Mouse (Mus musculus) cerebellum, adult 11-12 months (tissue): ENCODE data around the gene Lage3.
A peak's percentile ranks its signal among the peaks of the same experiment; 100 is the strongest.
"Not testable (repeated sequence)": the region's sequence is repeated elsewhere in the genome, so short reads cannot be mapped to it uniquely, and the experiment has no call there.

ENCODE experiments used
- DNase-seq: peaks from one replicate; pipeline ENCODE4 v3.0.0; 2022

The Lage3 gene

DNA sequence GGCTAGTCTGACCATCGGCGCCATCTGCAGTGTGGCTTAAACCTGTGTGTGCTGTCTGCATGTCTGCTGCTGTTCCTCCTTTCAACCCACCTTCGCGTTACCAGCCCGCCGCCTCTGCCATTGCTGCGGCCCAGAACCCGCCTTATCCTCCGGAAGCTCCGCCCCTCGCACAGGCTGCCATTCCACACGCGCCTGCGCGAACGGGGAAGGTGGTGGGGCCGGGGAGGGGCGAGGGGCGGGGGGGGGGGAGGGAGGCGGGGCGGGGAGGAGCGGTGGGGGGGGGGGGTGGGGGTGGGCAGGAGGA, at the start of gene Lage3:
TSS of gene Lage3 (minus strand) at position 152 of the 304 bp plus-strand sequence.
- peak; percentile 83 for DNase-seq

GRCm38 (mm10) chrX:74400136-74400535, 46.7 kb upstream of the Lage3 start:
- no peak for DNase-seq

GRCm38 (mm10) chrX:74392535-74393443, 39.4 kb upstream of the Lage3 start, which contains the start of the genes Fam3a and Ikbkg:
Gene Fam3a, minus strand, starts transcription at chrX:74393272.
Gene Ikbkg, plus strand, starts transcription at chrX:74393290.
- peak; percentile 87 for DNase-seq

DNA sequence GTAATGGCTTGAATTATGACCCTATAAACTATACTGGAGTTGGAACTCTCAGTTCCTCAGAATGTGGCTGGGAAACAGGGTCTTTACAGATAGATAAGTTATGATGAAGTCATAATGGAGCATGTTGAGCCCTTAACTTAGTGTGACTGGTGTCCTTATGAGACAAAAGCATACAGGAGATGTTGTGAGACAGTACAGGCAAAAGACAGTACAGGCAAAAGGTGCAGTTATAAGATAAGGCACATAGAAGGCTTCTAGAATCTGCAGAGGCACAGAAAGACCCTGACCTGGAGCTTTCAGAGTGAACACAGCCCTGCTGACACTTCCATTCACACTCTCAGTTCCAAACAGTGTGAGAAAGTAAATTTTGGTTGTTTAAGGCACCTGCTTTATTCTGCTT, 34.7 kb upstream of the Lage3 start:
- DNase-seq = no peak

DNA sequence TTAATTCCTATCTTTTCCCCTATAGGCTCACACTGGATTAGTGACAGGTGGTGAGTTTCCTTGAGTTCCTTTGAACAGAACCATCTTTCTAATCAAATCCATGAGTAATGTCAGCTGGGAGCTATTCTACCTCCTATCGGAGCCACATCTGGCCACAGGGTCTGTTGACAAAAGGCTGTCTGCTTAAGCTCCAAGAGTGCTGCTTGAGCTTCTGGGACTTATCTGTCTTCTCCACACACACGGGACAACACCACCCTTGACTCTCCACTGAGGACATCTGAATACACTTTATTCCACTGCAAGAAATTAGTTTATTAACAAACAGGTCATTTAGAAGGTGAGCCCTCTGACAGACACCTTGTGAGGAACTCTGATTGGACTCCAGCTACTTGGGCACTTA, 31.0 kb upstream of the Lage3 start:
- DNase-seq = no peak

DNA sequence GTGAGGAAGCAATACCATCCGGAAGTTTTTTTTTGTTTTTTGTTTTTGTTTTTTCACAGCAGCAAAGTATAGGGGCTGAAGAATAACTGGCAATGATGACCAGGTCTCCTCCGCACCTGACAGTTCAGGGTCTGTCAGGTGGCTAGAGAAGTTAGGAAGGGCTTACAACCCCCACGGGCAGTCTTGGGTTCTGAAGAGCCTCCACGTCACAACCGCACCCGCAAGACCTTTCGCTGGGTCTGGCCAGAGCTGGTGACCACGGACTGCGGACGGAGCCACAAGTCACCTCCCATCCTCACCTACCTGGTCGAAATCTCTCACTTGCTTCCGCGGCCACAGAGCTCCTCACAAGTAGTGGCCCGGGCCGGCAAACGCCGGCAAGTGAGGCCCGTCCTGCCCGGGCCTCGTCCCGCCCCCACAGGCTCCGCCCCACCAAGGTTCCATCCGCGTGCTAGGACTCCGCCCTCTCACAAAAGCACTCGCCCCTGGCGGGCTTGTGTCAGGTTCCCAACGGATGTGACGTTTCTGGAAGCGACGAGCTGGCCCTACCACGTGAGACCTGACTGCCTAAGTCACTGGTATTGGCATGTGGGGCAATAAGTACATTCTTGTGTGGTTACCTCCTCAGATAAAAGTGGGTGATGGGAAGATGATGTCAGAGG, 19.6 kb upstream of the Lage3 start, which contains the start of the genes Ubl4a and Slc10a3:
TSS of gene Ubl4a (minus strand) at position 331 of the 662 bp plus-strand sequence.
TSS of gene Slc10a3 (minus strand) at position 462 of the 662 bp plus-strand sequence.
- peak; percentile 85 for DNase-seq

DNA sequence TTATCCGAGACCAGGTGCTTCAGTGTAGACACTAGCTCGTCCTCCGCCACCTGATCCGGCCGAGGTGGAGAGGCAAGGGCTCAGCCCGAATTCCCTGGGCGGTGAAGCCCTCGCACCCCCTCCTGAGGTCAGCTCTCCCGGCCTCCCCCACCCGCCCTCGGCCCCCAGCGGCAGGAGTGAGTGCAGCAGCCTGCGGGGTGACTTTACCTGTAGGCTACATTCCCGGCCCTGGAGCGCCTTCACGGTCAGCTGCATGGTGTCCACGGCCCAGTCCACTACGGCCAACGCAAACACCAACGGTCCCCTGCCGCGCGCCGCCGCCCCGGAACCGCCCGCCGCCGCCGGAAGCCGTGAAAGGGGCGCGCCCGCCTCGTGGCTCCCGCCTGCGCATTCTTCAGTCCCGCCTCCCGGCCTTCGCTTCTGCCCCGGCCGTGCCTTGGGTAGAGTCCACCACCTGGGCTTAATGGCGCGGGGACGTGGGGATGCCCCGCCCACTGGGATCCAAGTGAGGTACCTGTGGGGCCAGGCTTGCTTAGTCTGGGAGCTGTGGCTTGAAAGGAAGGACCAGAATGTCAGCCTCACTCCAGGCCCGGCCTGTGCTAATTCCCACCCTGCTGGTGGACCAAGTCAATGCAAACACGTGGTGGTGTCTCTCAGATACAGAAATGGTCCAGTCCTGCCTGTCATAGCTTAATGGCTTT, 14.9 kb upstream of the Lage3 start:
- peak; percentile 71 for DNase-seq

GRCm38 (mm10) chrX:74367512-74367911, 14.1 kb upstream of the Lage3 start:
- DNase-seq = no peak

GRCm38 (mm10) chrX:74359171-74359570, 5.8 kb upstream of the Lage3 start:
- no peak for DNase-seq

DNA sequence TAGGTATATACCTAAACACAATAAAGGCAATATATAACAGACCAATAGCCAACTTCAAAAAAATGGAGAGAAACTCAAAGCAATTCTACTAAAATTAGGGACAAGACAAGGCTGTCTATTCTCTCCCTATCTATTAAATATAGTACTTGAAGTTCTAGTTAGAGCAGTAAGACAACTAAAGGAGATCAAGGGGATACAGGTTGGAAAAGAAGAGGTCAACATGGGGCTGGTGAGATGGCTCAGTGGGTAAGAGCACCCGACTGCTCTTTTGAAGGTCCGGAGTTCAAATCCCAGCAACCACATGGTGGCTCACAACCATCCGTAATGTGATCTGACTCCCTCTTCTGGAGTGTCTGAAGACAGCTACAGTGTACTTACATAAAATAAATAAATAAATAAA, 3.7 kb upstream of the Lage3 start:
- DNase-seq = not testable (repeated sequence)

GRCm38 (mm10) chrX:74352645-74353466, 562 bp downstream of the Lage3 start:
- no peak for DNase-seq

- peak; percentile 34 for DNase-seq
These were observed 23.1 kb downstream of the Lage3 start for GRCm38 (mm10) chrX:74330166-74330930.

GRCm38 (mm10) chrX:74329215-74329671, 24.2 kb downstream of the Lage3 start:
- DNase-seq = no peak

- DNase-seq = peak; percentile 71
These were observed 24.7 kb downstream of the Lage3 start, which contains the start of gene Plxna3 for GRCm38 (mm10) chrX:74328725-74329161. Gene Plxna3, plus strand, starts transcription at chrX:74329066.

- peak; percentile 89 for DNase-seq
These were observed 40.6 kb downstream of the Lage3 start, which contains the start of gene Fam50a for GRCm38 (mm10) chrX:74312540-74313464. Gene Fam50a, plus strand, starts transcription at chrX:74313033.

GRCm38 (mm10) chrX:74304867-74305700, 48.3 kb downstream of the Lage3 start, which contains the start of gene Gdi1:
Gene Gdi1, plus strand, starts transcription at chrX:74304998.
- DNase-seq = peak; percentile 73
